Comparison of ENCODE assay signal across 17 mouse cellular contexts in genomic region chr11:95142258-95142657, GRCm38 (mm10). TPM values are rescaled to one million over a fixed set of nuclear protein-coding genes. Genes with fewer than 3 reads are reported as not detected.
"Had no signal": no experiment of that assay in that cellular context is flagged by ENCODE, and none has a peak within 500 bp of the region (broad histone marks: within the 10 kb centered on the region; RNA-seq: fewer than 3 reads in every experiment).

No protein-coding gene starts in this region.

- DNase-seq: right cerebral cortex, postnatal 14 days; thymus, adult 2 months; thymus, postnatal 25 days had no signal

- H3K9ac ChIP-seq: lung, embryonic 15.5 days; midbrain, embryonic 12.5 days; neural tube, embryonic 12.5 days; stomach, embryonic 15.5 days had no signal

- H3K4me2 ChIP-seq: neural tube, embryonic 12.5 days had no signal

- H3K27ac ChIP-seq: lung, embryonic 15.5 days; macrophage; midbrain, embryonic 12.5 days; neural tube, embryonic 12.5 days; stomach, embryonic 15.5 days; stomach, postnatal 0 days had no signal

- H3K36me3 ChIP-seq: lung, embryonic 15.5 days; midbrain, embryonic 12.5 days; neural tube, embryonic 12.5 days; stomach, embryonic 15.5 days had no signal

- ATAC-seq: lung, postnatal 0 days had no signal

- H3K9me3 ChIP-seq: lung, embryonic 15.5 days; megakaryocyte, embryonic 14.5 days; midbrain, embryonic 12.5 days; neural tube, embryonic 12.5 days; stomach, embryonic 15.5 days had no signal

- H3K4me3 ChIP-seq: megakaryocyte, embryonic 14.5 days; midbrain, embryonic 12.5 days; neural tube, embryonic 12.5 days had no signal

RNA-seq across cellular contexts. Expression of gene Dlx4, which starts 3.8 kb away (rescaled TPM):
- total RNA-seq: megakaryocyte progenitor cell, adult 5-6 weeks; monocyte, adult 5-6 weeks; neutrophil, adult 5-6 weeks had no signal
- polyA plus RNA-seq: macrophage; midbrain, embryonic 12.5 days; neural tube, embryonic 14.5 days; spleen, adult 2 months had no signal

RNA-seq across cellular contexts. Expression of gene Dlx3, which starts 22.3 kb away (rescaled TPM):
- total RNA-seq: megakaryocyte progenitor cell, adult 5-6 weeks; monocyte, adult 5-6 weeks; neutrophil, adult 5-6 weeks had no signal
- polyA plus RNA-seq: macrophage; midbrain, postnatal 0 days; neural tube, embryonic 14.5 days; spleen, adult 2 months had no signal
